Mouse (Mus musculus): ENCODE data around the gene Flnb.

Gene Flnb

GRCm38 (mm10) chr14:7826151-7826937, 8.6 kb downstream of the Flnb start:
- DNase-seq (ENCODE audit: low read depth, low spot score): no peak

- no peak for DNase-seq (ENCODE audit: low read depth, low spot score)
Measured at GRCm38 (mm10) chr14:7829181-7829580, 11.4 kb downstream of the Flnb start.

- no peak for DNase-seq (ENCODE audit: low read depth, low spot score)
Measured at GRCm38 (mm10) chr14:7831770-7832439, 14.1 kb downstream of the Flnb start.

GRCm38 (mm10) chr14:7832440-7832783, 14.7 kb downstream of the Flnb start:
- no peak for DNase-seq (ENCODE audit: low read depth, low spot score)

GRCm38 (mm10) chr14:7833458-7833857, 15.7 kb downstream of the Flnb start:
- no peak for DNase-seq (ENCODE audit: low read depth, low spot score)

GRCm38 (mm10) chr14:7838564-7839089, 20.9 kb downstream of the Flnb start:
- no peak for DNase-seq (ENCODE audit: low read depth, low spot score)

- no peak for DNase-seq (ENCODE audit: low read depth, low spot score)
Measured at GRCm38 (mm10) chr14:7839950-7840514, 22.3 kb downstream of the Flnb start.

- DNase-seq (ENCODE audit: low read depth, low spot score): no peak
Measured at GRCm38 (mm10) chr14:7842631-7843332, 25.0 kb downstream of the Flnb start.

GRCm38 (mm10) chr14:7846696-7847095, 28.9 kb downstream of the Flnb start:
- no peak for DNase-seq (ENCODE audit: low read depth, low spot score)

GRCm38 (mm10) chr14:7847746-7848232, 30.0 kb downstream of the Flnb start:
- no peak for DNase-seq (ENCODE audit: low read depth, low spot score)

- no peak for DNase-seq (ENCODE audit: low read depth, low spot score)
Measured at GRCm38 (mm10) chr14:7850913-7851312, 33.2 kb downstream of the Flnb start.

- peak; percentile 55 for DNase-seq (ENCODE audit: low read depth, low spot score)
Measured at GRCm38 (mm10) chr14:7851543-7852065, 33.8 kb downstream of the Flnb start.

- DNase-seq (ENCODE audit: low read depth, low spot score): no peak
Measured at GRCm38 (mm10) chr14:7853691-7854090, 35.9 kb downstream of the Flnb start.

- DNase-seq (ENCODE audit: low read depth, low spot score): no peak
Measured at GRCm38 (mm10) chr14:7854366-7854765, 36.6 kb downstream of the Flnb start.

- DNase-seq (ENCODE audit: low read depth, low spot score): no peak
Measured at GRCm38 (mm10) chr14:7855101-7855500, 37.3 kb downstream of the Flnb start.

- no peak for DNase-seq (ENCODE audit: low read depth, low spot score)
Measured at GRCm38 (mm10) chr14:7855501-7855900, 37.7 kb downstream of the Flnb start.

GRCm38 (mm10) chr14:7856348-7856747, 38.6 kb downstream of the Flnb start:
- DNase-seq (ENCODE audit: low read depth, low spot score): no peak

GRCm38 (mm10) chr14:7857835-7858234, 40.1 kb downstream of the Flnb start:
- DNase-seq (ENCODE audit: low read depth, low spot score): no peak

GRCm38 (mm10) chr14:7858430-7858829, 40.7 kb downstream of the Flnb start:
- no peak for DNase-seq (ENCODE audit: low read depth, low spot score)

GRCm38 (mm10) chr14:7860525-7861154, 42.9 kb downstream of the Flnb start:
- no peak for DNase-seq (ENCODE audit: low read depth, low spot score)

- no peak for DNase-seq (ENCODE audit: low read depth, low spot score)
Measured at GRCm38 (mm10) chr14:7861275-7861674, 43.5 kb downstream of the Flnb start.

Data from WW6 (cell line).